16 mouse cellular contexts compared by ENCODE assay signal in the genomic region with DNA sequence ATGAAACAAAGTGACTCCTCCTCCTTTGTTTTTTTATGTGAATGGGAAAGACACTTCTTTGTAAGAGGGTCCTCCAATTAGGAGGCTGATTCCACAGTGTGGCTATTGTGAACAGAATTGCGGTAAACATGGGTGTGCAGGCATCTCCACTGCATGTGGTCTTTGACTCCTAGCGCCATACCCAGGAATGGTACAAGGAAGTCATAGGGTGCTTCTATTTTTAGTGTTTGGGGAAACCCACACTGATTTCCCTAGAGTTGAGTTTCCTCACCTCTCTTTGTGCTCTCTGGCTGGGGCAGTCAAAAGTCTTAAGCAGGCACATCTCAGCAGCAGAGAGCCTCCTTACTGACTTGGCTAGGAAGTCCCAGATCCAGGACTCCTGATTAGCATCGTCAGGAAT.
"Had no signal": no experiment of that assay in that cellular context is flagged by ENCODE, and none has a peak within 500 bp of the region (broad histone marks: within the 10 kb centered on the region; RNA-seq: fewer than 3 reads in every experiment).

No protein-coding gene starts in this region.

- H3K4me1 ChIP-seq: stomach, embryonic 15.5 days had no signal

- H3K36me3 ChIP-seq: liver, embryonic 13.5 days; stomach, embryonic 15.5 days had no signal

- DNase-seq: kidney, adult 18-20 months; kidney, adult 9 months; kidney, postnatal 14 days; kidney, postnatal 4 days; layer of hippocampus, postnatal 36 days; liver, embryonic 13.5 days; lung, adult 2 months; lung, postnatal 14 days; lung, postnatal 4 days; midbrain, embryonic 14.5 days; right cerebral cortex, postnatal 14 days; spleen, adult 18-20 months; thymus, postnatal 25 days had no signal

- H3K4me2 ChIP-seq: liver, embryonic 13.5 days; midbrain, embryonic 11.5 days; stomach, embryonic 15.5 days had no signal

- H3K27me3 ChIP-seq: stomach, embryonic 15.5 days had no signal

- H3K4me3 ChIP-seq: left cerebral cortex, adult 2 months; liver, embryonic 13.5 days; stomach, embryonic 15.5 days had no signal

- H3K27ac ChIP-seq: left cerebral cortex, adult 2 months; liver, embryonic 13.5 days; stomach, embryonic 15.5 days had no signal

- H3K9me3 ChIP-seq: liver, embryonic 13.5 days; stomach, embryonic 15.5 days had no signal

- H3K9ac ChIP-seq: liver, embryonic 13.5 days; stomach, embryonic 15.5 days had no signal
